Mouse (Mus musculus) retina, postnatal 7 days (tissue): ENCODE results near the gene Lrba.

Source experiments
- DNase-seq: peaks from one replicate; pipeline ENCODE4 v3.0.0-alpha.2; 2012; ENCODE audit warnings: low read depth, low spot score

Lrba gene

GRCm38 (mm10) chr3:86500586-86500985 is 276.1 kb downstream of the Lrba start:
- no peak for DNase-seq

DNA sequence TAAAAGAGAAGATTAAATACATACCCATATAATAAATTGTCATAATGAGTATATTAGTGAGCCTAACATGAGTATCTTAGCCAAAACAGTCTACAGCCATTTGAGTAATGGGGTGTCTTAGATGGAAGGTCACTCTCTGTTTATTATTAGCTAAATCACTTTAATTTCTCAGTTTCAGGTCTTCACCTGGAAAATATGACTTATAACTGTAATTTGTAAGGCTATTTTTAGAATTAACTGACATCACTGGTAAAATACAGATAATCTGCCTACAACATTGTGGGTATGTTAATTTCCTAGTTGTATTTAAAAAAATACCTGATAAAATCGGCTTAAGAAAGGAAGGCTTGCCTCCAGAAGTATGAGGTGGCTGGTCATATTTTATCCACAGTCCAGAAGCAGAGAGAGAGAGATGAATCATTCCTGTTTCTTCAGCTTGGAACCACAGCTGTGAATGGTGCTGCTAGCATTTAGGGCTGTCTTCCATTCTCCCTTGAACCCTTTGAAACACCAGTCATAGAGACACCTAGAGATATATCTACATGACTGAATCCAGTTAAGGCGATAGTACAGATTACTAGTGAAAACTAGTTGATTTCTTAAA is 294.1 kb downstream of the Lrba start:
- no peak for DNase-seq

DNA sequence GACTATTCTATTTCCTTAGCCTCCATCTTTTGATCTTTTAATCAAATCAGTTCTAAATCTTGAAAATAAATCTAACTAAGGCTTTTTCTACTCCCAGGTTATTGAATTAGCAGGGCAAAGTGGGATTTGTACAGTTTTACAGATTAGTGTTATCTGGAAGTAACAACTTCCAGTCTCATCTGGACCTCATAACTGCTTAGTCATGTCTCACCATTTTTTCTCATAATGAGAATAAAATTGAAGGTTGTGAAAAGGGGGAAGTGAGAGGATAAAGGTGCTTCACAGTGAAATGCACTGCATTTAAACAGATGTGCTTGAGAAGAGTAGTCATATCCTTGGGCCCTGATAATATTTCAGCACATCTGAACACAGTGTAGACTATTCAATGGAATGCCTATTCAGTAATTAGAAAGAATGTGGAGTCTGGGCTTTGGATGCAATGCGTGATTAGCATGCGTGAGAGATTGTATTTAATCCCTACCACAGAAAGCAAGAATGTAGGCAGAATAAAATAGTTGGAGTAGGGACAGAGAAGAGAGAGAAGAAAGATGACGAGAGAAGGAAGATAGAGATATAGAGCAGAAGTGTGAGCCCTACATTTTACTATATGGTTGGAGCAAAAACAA is 298.5 kb downstream of the Lrba start:
- DNase-seq = no peak

DNA sequence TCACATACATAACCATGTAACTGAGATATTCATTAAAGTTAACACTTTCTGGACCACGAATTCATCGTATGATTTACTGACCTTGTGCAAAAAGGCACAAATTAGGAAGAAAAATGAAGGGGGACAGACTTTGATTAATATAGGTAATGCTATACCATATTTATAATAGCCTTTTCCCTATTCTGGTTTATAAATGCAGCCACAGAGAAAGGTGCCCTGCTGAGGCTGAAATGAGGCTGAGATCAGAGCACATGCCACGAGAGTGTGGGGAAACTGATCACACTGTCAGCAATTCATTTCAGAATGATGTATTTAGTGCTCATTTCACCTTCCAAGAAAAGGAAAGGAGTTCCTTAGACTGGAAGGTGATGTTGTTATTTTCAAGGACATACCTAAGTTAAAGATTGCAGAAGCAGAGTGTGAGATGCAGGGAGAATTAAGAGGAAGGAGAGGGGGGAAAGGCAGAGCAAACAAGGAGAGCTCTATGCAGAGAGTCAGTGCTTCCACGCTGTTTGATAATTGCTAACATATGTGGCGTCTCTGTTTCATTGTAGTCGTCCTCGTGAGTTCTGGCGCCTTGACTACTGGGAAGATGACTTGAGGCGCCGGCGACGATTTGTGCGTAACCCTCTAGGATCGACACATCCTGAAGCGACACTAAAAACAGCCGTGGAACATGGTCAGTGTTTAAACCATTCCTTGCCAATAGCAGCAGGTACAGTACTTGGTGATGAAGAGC is 307.2 kb downstream of the Lrba start:
- DNase-seq = no peak

- no peak for DNase-seq
Measured at GRCm38 (mm10) chr3:86536751-86537150, 312.3 kb downstream of the Lrba start.

DNA sequence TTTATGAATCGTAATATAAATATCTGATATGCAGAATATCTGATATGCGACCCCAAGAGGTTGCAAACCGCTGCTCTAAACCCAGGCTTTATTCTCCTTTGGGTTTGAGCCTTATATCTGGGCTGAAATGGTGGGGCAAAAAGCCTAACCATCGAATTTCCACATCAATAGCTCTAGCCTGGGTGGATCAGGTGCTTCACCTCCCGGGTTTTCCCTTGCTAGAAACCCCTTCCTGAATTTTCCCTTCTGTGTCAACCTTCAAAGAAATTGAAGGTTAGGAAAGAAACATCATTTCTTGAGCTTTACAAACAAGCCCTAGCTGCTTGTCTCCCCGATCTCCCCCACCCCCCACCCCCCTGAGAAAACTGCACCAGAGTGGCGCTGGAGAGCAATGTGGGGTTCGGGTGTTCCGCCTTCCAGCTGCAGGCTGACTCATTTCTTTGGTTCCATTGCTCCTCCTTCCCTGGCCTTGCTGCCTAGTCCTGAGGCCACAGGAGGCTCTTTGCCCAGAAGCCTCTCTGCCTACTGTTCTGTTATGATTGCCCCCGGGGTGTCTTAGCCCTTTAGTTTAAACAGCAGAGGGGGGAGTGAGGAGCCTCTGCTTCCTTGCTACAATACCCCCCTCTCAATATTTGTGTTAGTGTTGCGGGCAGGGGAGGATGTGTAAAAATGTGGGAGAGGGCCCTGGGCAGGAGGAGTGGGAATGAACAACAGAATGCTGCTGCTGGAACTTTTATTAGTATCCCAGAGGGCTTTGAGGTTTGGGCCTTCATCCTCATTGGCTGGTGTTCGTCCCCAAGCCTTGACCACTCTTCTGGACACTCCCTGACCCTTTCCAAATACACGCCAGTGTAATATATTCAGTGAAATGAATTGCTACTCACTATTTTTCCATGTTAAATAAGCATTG is 314.4 kb downstream of the Lrba start:
- DNase-seq = no peak

- no peak for DNase-seq
Measured at GRCm38 (mm10) chr3:86539555-86540168, 315.2 kb downstream of the Lrba start.

DNA sequence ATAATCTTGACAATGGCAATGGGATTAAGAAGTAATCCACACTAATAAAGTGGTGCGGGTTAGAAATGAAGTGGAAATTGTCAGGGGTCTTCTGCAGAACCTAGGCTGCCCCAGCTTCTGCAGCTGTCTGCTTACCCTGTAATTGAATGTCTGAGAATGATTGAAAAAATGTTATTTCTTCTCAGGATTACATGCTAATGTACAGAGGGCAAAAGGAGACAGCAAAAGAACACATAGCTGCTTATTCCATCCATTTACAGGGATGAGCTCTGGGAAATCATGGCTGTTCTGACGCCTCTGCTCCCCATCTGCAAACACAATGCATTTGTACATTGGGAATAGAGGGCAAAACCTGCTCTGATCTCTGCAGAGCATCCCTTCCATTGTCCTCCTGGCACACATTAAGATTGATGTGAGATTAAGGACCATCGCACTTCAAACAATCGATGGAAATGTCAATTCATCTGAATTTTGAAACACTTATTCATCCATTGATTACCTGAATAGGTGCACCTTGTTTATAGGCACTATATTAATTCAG is 316.7 kb downstream of the Lrba start:
- no peak for DNase-seq

GRCm38 (mm10) chr3:86541863-86542397 is 317.4 kb downstream of the Lrba start:
- DNase-seq = no peak

- DNase-seq = no peak
Measured at GRCm38 (mm10) chr3:86544785-86545184, 320.3 kb downstream of the Lrba start.

GRCm38 (mm10) chr3:86545945-86546344 is 321.5 kb downstream of the Lrba start:
- no peak for DNase-seq

DNA sequence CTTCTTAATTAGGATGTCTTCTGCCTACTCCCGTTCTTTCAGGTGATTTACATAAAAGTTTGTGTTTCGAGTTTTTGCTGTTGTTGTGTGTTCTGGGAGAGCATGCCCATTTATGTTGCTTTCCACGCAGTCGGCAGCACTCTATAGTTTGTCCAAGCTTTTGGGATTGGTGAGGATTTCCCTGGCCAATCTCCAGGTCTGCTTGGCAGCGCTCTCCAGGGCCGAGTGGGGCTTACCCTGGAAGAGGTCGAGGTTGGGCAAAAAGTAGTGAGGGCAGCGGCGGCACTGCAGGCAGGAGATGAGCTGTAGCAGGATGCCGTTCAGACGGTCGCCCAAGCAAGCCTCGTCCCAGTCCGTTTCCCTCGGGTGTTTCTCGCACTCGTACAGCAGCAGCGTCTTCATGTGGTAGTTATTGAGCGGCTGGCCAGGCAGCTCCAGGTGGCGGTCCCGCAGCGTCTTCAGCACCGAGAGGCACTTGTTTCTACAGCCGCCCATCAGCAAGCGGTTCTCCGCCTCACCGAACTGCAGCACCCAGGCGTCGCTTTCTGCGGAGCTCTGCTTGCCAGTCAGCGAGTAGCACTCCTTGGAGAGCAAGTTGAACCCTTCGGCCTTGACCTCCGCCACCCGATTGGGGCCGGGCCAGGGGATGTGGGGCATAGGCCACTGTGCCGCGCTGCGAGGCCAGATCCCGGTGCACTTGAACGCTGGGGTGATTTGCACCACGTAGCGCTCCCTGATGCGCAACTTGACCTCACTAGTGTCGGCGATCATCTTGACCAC is 322.2 kb downstream of the Lrba start:
- no peak for DNase-seq

DNA sequence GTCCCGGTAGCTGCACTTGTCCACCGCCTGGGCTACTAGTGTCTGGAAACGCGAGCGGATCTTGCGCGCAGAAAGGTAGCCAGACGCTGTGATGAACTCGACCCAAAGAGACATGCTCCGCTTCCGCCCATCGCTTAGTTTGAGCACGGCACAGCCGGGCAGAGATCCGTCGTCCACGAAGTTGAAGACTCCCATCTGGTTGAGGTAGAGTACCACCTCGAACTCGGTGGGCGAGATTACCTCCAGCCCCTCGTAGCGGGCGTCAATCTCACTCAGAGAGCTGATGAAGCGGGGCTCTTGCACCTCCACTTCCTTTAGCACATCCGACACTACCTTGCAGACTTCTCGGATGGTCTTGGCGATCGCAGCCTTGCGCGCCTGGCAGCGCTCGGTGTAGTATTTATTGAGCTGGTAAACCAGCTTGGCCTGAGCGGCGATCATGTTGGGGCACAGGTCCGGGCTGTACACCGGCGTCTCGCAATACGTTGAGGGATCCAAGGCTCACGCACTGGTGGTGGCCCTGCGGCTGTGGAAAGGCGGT is 322.8 kb downstream of the Lrba start:
- no peak for DNase-seq

DNA sequence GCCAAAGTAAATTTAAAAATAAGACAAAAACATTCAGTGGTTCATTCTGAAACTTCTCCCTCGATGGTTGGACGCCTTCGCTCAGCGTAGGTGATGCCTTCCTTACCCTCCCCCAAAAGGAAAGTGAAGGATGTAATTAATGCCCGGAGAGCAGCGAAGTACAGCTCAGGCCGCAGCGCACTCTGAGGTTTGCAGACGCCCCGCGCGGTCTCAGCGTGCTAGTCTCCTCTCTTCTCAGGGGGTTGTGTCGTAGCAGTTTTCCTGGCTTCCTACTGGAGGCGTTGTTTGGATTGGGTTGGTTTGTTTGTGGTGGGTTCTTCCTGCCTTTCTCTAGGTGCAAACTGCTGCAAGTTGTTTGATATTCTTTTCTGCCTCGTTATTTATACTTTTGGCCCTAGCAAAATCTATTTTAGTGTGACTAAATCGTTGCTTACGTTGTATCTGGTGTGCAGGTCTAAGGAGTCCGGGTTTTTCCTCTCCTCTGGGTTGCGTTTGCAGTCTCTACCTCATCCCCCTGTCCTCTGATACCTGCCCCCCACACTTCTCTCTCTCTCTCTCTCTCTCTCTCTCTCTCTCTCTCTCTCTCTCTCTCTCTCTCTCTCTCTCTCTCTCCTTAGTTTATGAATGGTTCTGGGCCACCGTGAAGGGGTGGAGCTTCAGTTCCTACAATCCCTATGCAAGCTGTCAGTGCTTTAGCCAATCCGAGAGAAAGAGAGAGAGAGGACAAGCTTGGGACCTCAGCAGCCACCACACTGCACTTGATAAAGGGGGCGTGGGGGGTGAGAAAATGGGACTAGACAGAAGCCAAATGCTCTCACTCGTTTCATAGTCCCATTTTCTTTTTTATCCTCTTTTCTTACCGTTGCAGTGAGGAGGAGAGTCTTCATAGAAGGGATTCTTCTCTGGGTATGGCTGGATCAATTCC is 323.9 kb downstream of the Lrba start, which contains the start of gene Mab21l2:
Mab21l2 (minus strand) TSS at position 539 of the 925 bp plus-strand sequence.
- peak; percentile 67 for DNase-seq

DNA sequence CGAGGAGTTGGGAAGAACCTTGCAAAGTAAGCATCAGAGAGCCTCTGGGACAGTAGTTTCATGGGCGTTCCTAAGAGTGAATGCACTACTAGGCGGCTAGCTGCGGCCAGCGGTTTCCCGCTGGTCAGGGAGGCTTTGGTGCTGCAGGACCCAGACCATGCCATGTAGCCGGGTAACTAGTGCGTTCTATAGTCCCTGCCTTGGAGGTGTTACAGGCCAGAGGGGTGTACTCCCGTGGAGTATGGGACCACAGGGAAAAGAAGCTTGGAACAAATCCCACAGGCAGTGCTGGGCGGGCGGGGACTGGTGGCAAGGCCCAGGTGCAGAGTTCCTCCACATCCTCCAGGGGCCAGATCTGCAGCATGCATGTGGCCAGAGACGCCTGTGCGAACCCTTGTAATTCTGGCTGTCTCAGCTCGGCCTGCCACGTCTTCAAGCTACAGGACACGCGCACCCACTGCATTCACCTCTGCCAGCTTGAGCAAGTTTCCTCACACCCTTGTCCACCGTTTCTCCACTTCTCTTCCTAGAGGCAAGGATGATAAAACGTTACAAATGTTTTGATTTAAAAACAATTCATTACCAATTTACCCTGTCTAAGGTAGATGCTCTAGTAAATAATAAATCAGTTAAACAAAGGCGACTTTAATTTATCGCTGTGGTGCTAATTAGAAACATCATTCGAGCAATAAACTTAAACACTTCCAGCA is 326.0 kb downstream of the Lrba start:
- no peak for DNase-seq

DNA sequence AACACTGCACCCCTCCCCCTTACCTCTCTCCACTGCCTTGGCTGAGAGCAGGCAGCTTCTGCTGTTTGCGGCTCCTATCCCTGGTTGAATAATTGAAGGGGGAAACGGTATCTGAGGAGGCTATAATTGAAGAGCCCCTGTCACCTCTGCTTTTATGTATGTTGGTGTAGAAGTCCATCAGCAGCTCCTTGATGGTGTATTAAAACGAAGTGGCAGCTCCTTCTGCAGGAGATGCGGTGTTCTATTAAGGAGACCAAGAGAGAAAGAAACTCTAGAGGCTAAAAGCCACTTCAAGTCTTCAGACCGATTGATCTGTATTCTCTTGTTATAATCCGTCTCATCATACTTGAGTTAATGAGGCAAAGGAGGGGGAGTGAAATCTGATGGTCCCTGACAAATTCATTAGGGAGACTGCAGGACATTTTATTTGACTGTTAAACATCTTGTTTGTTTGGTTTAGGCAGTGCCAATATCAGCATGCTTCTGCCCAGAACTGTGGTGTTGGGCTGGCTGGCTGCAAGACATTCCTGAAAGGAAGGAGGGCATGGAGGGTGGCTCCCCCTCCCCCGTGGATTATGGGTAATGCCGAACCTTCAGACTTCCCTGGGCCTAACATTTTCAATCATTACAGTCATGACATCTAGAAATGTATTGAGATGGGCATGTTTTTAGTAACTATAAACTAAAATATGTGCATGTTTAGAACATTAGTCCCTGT is 326.7 kb downstream of the Lrba start:
- DNase-seq = no peak

GRCm38 (mm10) chr3:86552170-86552569 is 327.7 kb downstream of the Lrba start:
- no peak for DNase-seq
